Mouse (Mus musculus) heart, postnatal 0 days (tissue): Measurements from ENCODE around the gene Ikbke. TPM values are rescaled to one million over a fixed set of nuclear protein-coding genes. Genes with fewer than 3 reads are reported as not detected.
"Not testable (repeated sequence)": the region's sequence is repeated elsewhere in the genome, so short reads cannot be mapped to it uniquely, and the experiment has no call there.

ENCODE experiments used
- ATAC-seq: fragments of 200-750 bp; cut with Nextera tagmentation; 2 replicates; pipeline ENCODE4 v1.8.0; 2017; ENCODE audit warnings: low read depth, moderate number of reproducible peaks, moderate library complexity; ENCODE audit not compliant: insufficient read depth
- DNase-seq: peaks from one replicate; pipeline ENCODE4 v3.0.0-alpha.2; 2016; ENCODE audit warnings: low spot score
- H3K27ac ChIP-seq: fragments of 300-500 bp; sonication (generic); 2 replicates; pipeline ENCODE4 v1.5.1; 2014; ENCODE audit warnings: low read depth, mild to moderate bottlenecking
- H3K27me3 ChIP-seq: fragments of 300-500 bp; sonication (generic); 2 replicates; pipeline ENCODE4 v1.6.1; 2014; ENCODE audit warnings: low read length, mixed read lengths; ENCODE audit not compliant: control insufficient read depth, insufficient read depth
- H3K36me3 ChIP-seq: fragments of 300-500 bp; sonication (generic); replicated peaks from 2 replicates; pipeline ENCODE4 v1.6.1; 2014; ENCODE audit warnings: low read length, mixed read lengths; ENCODE audit not compliant: control insufficient read depth, insufficient read depth
- H3K4me1 ChIP-seq: fragments of 300-500 bp; sonication (generic); 2 replicates; pipeline ENCODE4 v1.6.1; 2014; ENCODE audit warnings: antibody characterized with exemption; ENCODE audit not compliant: control insufficient read depth, insufficient read depth
- H3K4me2 ChIP-seq: fragments of 300-500 bp; sonication (generic); 2 replicates; pipeline ENCODE4 v1.6.1; 2014; ENCODE audit warnings: low read depth, mild to moderate bottlenecking, low read length, moderate library complexity
- H3K4me3 ChIP-seq: fragments of 300-500 bp; sonication (generic); 2 replicates; pipeline ENCODE4 v1.5.1; 2014; ENCODE audit warnings: low read depth, low read length
- H3K9ac ChIP-seq: fragments of 300-500 bp; sonication (generic); replicated peaks from 2 replicates; pipeline ENCODE4 v1.6.1; 2014; ENCODE audit warnings: low read depth, low read length, mixed read lengths
- H3K9me3 ChIP-seq: fragments of 300-500 bp; sonication (generic); replicated peaks from 2 replicates; pipeline ENCODE4 v1.6.1; 2016; ENCODE audit warnings: low read length; ENCODE audit not compliant: control insufficient read depth
- CTCF ChIP-seq: IDR thresholded peaks from 2 replicates; pipeline ENCODE4 v1.5.1; 2016; ENCODE audit warnings: antibody characterized with exemption, control low read depth, low read depth
- EP300 ChIP-seq: IDR thresholded peaks from 2 replicates; pipeline ENCODE4 v1.6.1; 2016; ENCODE audit warnings: antibody characterized with exemption, low read depth
- WGBS: fragments of 180-500 bp; shearing (Covaris S2); extraction: QIAGEN DNeasy Blood & Tissue Kit; methylation state at CpG from one replicate; pipeline ENCODE4 v1.1.7; 2014; 5-methylcytosine and 5-hydroxymethylcytosine counted together
- polyA plus RNA-seq: library from polyadenylated mRNA; unstranded; fragments of >200 nt; fragmentation: Nextera tagmentation; extraction: Ambion mirVana; gene quantifications from 2 replicates; pipeline ENCODE4 v1.2.1, GENCODE M21; 2015
- total RNA-seq: library from RNA; depleted of rRNA; stranded (reverse); fragments of >200 nt; gene quantifications from 2 replicates; pipeline ENCODE4 v1.2.3, GENCODE M21; 2014; ENCODE audit warnings: low replicate concordance; rRNA removed

The Ikbke gene
- total RNA-seq (2.6 and 6.2 TPM in 2 replicates), polyA plus RNA-seq (1.3 and 1.5 TPM in 2 replicates)

- ATAC-seq (no peak), DNase-seq (no peak)
- Histone ChIP-seq H3K4me3 (peak within 1 kb of the TSS; percentile 33), H3K4me2 (peak within 1 kb of the TSS; percentile 51), H3K36me3 (no peaks in the 10 kb centered on the region), H3K27me3 (no peaks in the 10 kb centered on the region), H3K9me3 (no peaks in the 10 kb centered on the region), H3K4me1 (no peaks in the 10 kb centered on the region), H3K9ac (peak within 1 kb of the TSS; percentile 6; the same call in 1 of the 2 replicates), H3K27ac (no peak within 1 kb of the TSS)
- no peak for TF ChIP-seq CTCF
- TF ChIP-seq EP300: no peak
- 23% methylated on average over 4 of the region's 4 CpGs for WGBS
Observed at GRCm38 (mm10) chr1:131279456-131279776, at the start of gene Ikbke. Gene Ikbke (minus strand): TSS chr1:131279606.

DNA sequence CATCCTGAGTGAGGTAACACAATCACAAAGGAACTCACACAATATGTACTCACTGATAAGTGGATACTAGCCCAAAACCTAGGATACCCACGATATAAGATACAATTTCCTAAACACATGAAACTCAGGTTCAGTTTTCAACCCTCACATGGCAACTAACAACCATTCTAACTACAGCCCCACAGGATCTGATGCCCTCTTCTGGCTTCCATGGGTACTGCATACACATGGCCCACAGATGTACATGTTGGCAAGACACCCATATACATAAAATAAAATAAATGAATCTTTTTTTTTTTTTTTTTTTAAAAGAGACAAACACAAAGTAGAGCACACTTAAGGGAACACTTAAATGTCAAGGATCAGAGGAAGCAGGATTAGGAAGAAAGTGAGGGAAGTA lies 49.7 kb upstream of the Ikbke start:
- not testable (repeated sequence) for ATAC-seq
- TF ChIP-seq CTCF: 0 out of 2 replicates have a peak, but pooled peaks have one; percentile 4
- 93% methylated on average over 1 of the region's 1 CpGs for WGBS

DNA sequence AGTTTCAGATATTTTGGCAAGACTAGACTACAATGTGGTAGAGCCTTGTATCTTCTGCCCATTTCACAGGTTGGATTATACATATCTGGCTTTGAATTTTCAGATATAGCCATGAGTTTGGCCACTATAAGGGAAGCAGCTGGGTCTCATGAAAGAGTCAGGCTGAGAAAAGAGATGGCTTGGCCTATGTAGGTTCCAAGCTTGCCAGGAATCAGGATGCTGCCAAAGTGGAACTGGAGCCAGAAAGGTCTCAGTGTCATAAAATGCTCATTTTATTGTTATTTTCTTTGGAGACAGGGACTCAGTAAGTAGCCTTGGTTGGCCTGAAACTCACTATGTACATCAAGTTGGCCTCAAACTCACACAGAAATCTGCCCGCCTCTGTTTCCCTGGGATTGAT lies 47.8 kb upstream of the Ikbke start:
- 91% methylated on average over 1 of the region's 1 CpGs for WGBS
- no peak for TF ChIP-seq EP300
- TF ChIP-seq CTCF: no peak
- no peak overlapping the region for H3K4me2 ChIP-seq
- H3K4me1 ChIP-seq: no peaks in the 10 kb centered on the region
- no peak overlapping the region for H3K27ac ChIP-seq
- peaks cover 37% of the 10 kb centered on the region for H3K36me3 ChIP-seq
- H3K4me3 ChIP-seq: no peak overlapping the region
- ATAC-seq (no peak), DNase-seq (no peak)
- H3K9ac ChIP-seq: no peak overlapping the region
- no peaks in the 10 kb centered on the region for H3K27me3 ChIP-seq
- H3K9me3 ChIP-seq: 0 out of 2 replicates have a peak, but pooled peaks cover 3% of the 10 kb centered on the region

More for the DNA sequence above, 49.7 kb upstream of the Ikbke start:
- H3K4me3 ChIP-seq, H3K27ac ChIP-seq, H3K27me3 ChIP-seq, H3K4me1 ChIP-seq, H3K9ac ChIP-seq, H3K9me3 ChIP-seq, DNase-seq, H3K4me2 ChIP-seq: not testable (repeated sequence)
- H3K36me3 ChIP-seq: peaks cover 34% of the 10 kb centered on the region

DNA sequence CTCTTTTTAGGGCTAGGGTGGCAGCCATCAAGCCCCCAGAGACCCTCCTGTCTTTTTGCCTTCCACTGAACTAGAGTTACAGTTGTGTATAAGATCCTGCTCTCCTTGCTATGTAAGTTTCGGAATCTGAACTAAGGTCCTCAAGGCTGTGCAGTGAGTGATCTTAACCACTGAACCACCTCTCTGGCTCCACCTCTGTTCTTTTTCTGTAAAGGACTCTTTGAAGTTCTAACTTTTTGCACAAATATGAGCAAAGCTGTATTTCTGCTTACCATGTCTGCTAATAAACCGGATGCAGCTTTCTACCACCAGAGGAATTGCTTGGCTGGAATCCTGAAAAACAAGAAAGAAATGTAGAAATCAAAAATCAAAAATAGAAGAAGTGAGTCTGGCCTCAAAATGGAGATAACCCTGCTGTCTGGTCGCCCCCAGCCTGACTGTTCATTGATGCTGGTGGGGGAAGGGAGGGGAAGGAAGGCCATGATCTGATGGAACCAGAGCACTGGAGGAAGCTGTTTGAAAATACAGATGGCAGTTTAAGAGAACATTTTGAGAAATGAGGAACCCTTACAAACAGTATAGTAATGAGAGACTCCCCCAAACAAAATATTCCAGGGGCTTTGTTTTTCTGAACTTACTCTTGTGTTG lies 45.5 kb upstream of the Ikbke start:
- Histone ChIP-seq H3K4me3 (no peak overlapping the region), H3K9me3 (0 out of 2 replicates have a peak, but pooled peaks cover 3% of the 10 kb centered on the region), H3K27me3 (no peaks in the 10 kb centered on the region), H3K36me3 (peaks cover 45% of the 10 kb centered on the region), H3K9ac (no peak overlapping the region), H3K27ac (no peak overlapping the region), H3K4me2 (no peak overlapping the region), H3K4me1 (no peaks in the 10 kb centered on the region)
- no peak for TF ChIP-seq EP300
- TF ChIP-seq CTCF: no peak
- WGBS: 76% methylated on average over 3 of the region's 3 CpGs
- DNase-seq (no peak), ATAC-seq (no peak)

DNA sequence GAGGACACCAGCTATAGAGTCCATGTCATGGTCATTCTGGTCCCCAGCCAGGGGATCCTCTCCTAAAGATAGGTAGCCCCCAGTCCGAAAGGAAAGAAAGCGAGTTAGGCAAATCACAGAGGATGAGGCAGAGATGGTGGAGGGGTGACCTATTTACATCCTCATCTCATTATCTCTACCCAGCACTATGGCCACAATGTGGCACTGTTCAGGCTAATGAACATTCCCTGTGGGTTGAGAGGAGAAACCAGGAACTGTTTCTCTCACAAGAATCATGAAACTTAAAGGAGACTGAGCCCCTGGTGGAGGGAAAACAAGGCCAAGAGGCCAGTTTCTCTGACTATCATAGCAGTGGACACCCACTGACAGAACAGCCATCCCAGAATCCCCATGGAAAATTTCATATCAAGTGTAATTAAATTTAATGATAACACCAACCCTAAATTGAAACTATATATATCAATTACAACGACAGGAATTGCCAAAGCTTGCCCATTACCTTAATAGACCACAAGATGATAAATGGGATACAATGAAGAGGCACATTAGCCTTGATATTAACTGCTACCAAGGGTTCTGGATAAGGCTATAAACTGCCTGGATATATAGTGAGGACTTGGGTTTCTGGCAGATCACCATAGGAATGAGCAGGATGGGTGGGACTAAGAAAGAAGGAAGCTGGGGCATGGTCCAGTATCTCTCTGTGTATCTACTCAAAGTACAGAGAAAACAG lies 40.4 kb upstream of the Ikbke start:
- WGBS: 85% methylated on average over 3 of the region's 3 CpGs
- peaks cover 78% of the 10 kb centered on the region for H3K36me3 ChIP-seq

More for the DNA sequence above, 40.4 kb upstream of the Ikbke start:
- ATAC-seq: no peak
- H3K4me2 ChIP-seq: no peak overlapping the region
- H3K9ac ChIP-seq: no peak overlapping the region
- no peak overlapping the region for H3K27ac ChIP-seq
- H3K4me3 ChIP-seq: no peak overlapping the region
- no peaks in the 10 kb centered on the region for H3K9me3 ChIP-seq
- no peaks in the 10 kb centered on the region for H3K4me1 ChIP-seq
- no peak for TF ChIP-seq EP300
- TF ChIP-seq CTCF: peak; percentile 33
- DNase-seq: no peak
- H3K27me3 ChIP-seq: no peaks in the 10 kb centered on the region
